In genomic region chr15:79443856-79444410, GRCm38 (mm10) we compare ENCODE assay signal across 17 mouse cellular contexts. TPM values are rescaled to one million over a fixed set of nuclear protein-coding genes. Genes with fewer than 3 reads are reported as not detected.
DNase-seq lines count a peak whose midpoint lies in the region; ATAC-seq and TF ChIP-seq lines count a peak whose summit lies in the region.
"Had no signal": no experiment of that assay in that cellular context is flagged by ENCODE, and none has a peak within 500 bp of the region (broad histone marks: within the 10 kb centered on the region; RNA-seq: fewer than 3 reads in every experiment).

No protein-coding gene starts in this region.

- H3K27ac ChIP-seq in heart, embryonic 15.5 days = 0 out of 2 replicates have a peak overlapping the region, but pooled peaks have one; percentile 12
- H3K27ac ChIP-seq in olfactory bulb, adult 2 months (ENCODE audit: insufficient read depth, low read depth, low read length) = peak overlapping the region; percentile 81
- no peak overlapping the region for H3K27ac ChIP-seq in kidney, adult 2 months (ENCODE audit: insufficient read depth, low read depth, low read length)
- H3K27ac ChIP-seq: hindbrain, embryonic 14.5 days; limb, embryonic 15.5 days had no signal

- no peaks in the 10 kb centered on the region for H3K9me3 ChIP-seq in heart, embryonic 15.5 days (replicated peaks)
- H3K9me3 ChIP-seq: limb, embryonic 15.5 days had no signal

- H3K9ac ChIP-seq in heart, embryonic 15.5 days = no peak overlapping the region
- H3K9ac ChIP-seq: hindbrain, embryonic 14.5 days; limb, embryonic 15.5 days; liver, postnatal 0 days had no signal

- H3K36me3 ChIP-seq in heart, embryonic 15.5 days = no peaks in the 10 kb centered on the region
- no peaks in the 10 kb centered on the region for H3K36me3 ChIP-seq in kidney, adult 2 months (ENCODE audit: control insufficient read depth, insufficient read depth, low read length)
- H3K36me3 ChIP-seq: limb, embryonic 15.5 days had no signal

- ATAC-seq in heart, embryonic 15.5 days (replicated peaks; ENCODE audit: insufficient number of reproducible peaks, insufficient read depth, low FRiP score, low read depth) = no peak
- ATAC-seq: CD4-positive, CD25-positive, alpha-beta regulatory T cell, adult 4 months; liver, postnatal 0 days had no signal

- TF ChIP-seq CTCF in olfactory bulb, adult 2 months (IDR thresholded peaks at IDR 0.05; ENCODE audit: insufficient read depth, low read depth, low read length) = no peak
- no peak for TF ChIP-seq CTCF in kidney, adult 2 months (conservative IDR thresholded peaks at IDR 0.05; ENCODE audit: insufficient read depth, insufficient read length, low read depth, low read length)

- no peak overlapping the region for H3K4me2 ChIP-seq in heart, embryonic 15.5 days
- H3K4me2 ChIP-seq: heart, embryonic 11.5 days; hindbrain, embryonic 14.5 days; limb, embryonic 15.5 days; midbrain, embryonic 11.5 days had no signal

- 65% methylated on average over 7 of the region's 7 CpGs for WGBS in heart, embryonic 15.5 days
- WGBS in olfactory bulb, adult 2 months = 47% methylated on average over 7 of the region's 7 CpGs
- WGBS in kidney, adult 2 months = 73% methylated on average over 7 of the region's 7 CpGs

- H3K27me3 ChIP-seq in heart, embryonic 15.5 days = no peaks in the 10 kb centered on the region
- no peaks in the 10 kb centered on the region for H3K27me3 ChIP-seq in kidney, adult 2 months (replicated peaks; ENCODE audit: control insufficient read depth, insufficient read depth, low read length)
- H3K27me3 ChIP-seq: limb, embryonic 15.5 days had no signal

- no peak for DNase-seq in heart, adult 9 months (ENCODE audit: low spot score in 2 of 2)
- peak; percentile 85 for DNase-seq in right cerebral cortex, adult 18-20 months
- DNase-seq in right cerebral cortex, postnatal 4 days = no peak
- no peak for DNase-seq in kidney, adult 2 months
- DNase-seq in natural killer cell, adult 2 months (ENCODE audit: low spot score in 2 of 2) = no peak
- DNase-seq: adrenal gland, postnatal 36 days; cerebellum, adult 9-11 months; kidney, adult 11 months; kidney, postnatal 4 days; liver, postnatal 0 days had no signal

- peaks cover 42% of the 10 kb centered on the region for H3K4me1 ChIP-seq in heart, embryonic 15.5 days (replicated peaks)
- peaks cover 44% of the 10 kb centered on the region for H3K4me1 ChIP-seq in olfactory bulb, adult 2 months (ENCODE audit: control insufficient read depth, insufficient read depth, low read length)
- H3K4me1 ChIP-seq in kidney, adult 2 months (ENCODE audit: control insufficient read depth, insufficient read depth, low read length) = no peaks in the 10 kb centered on the region; the same call in 1 of the 2 replicates

- TF ChIP-seq POLR2A in olfactory bulb, adult 2 months (IDR thresholded peaks at IDR 0.05; ENCODE audit: insufficient read depth, low read depth, low read length) = peak; percentile 30; the same call in 1 of the 2 replicates
- no peak for TF ChIP-seq POLR2A in kidney, adult 2 months (IDR thresholded peaks at IDR 0.05; ENCODE audit: low read depth, low read length)

- H3K4me3 ChIP-seq in heart, embryonic 15.5 days = no peak overlapping the region
- no peak overlapping the region for H3K4me3 ChIP-seq in olfactory bulb, adult 2 months (ENCODE audit: insufficient read depth, low read depth, low read length)
- no peak overlapping the region for H3K4me3 ChIP-seq in kidney, adult 2 months (ENCODE audit: insufficient read depth, low read depth, low read length)
- H3K4me3 ChIP-seq: limb, embryonic 15.5 days had no signal

RNA-seq across cellular contexts. Expression of gene Csnk1e, which starts 11.4 kb away (rescaled TPM):
- polyA plus RNA-seq in heart, embryonic 15.5 days (2015; fragmentation: Nextera tagmentation; extraction: Ambion mirVana) = 74.9 and 81.9 TPM in 2 replicates
- not detected in 2 replicates for polyA plus RNA-seq in olfactory bulb, adult 2 months (2012; ENCODE audit: insufficient read depth, insufficient read length, low replicate concordance, missing spikeins)
- polyA plus RNA-seq in kidney, adult 2 months (2012; rRNA removed) = 31.5 and 34.9 TPM in 2 replicates

RNA-seq across cellular contexts. Expression of gene Tmem184b, which starts 40.6 kb away (rescaled TPM):
- polyA plus RNA-seq in heart, embryonic 15.5 days (2015; fragmentation: Nextera tagmentation; extraction: Ambion mirVana) = 58.3 and 83.8 TPM in 2 replicates
- not detected in 2 replicates for polyA plus RNA-seq in olfactory bulb, adult 2 months (2012; ENCODE audit: insufficient read depth, insufficient read length, low replicate concordance, missing spikeins)
- 69.0 and 81.0 TPM in 2 replicates for polyA plus RNA-seq in kidney, adult 2 months (2012; rRNA removed)
